Mouse (Mus musculus): ENCODE data around the gene Tma7.

Gene Tma7

DNA sequence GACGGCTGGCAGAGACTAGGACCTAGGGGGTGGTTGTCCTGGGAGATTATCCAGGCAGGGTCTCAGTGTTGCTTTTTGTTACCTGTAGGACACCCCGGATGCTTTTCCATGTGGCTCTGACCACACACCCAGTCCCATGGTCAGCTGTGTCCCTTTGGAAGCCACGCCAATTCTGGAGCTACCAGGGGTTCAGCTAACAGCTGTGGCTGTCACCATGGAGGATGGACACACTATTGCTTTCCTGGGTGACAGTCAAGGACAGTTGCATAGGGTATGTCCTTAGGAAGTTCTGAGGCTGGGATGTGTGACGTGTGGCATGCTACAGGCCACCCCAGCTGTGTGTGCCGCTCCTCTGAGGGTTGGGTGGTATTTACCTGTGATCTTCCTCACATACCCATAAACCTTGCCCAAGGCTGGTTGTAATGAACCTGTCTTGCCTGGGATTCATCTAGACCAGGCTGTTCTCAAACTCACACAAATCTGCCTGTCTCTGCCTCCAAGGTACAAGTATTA is 19.6 kb upstream of the Tma7 start:
- no peak for DNase-seq

DNA sequence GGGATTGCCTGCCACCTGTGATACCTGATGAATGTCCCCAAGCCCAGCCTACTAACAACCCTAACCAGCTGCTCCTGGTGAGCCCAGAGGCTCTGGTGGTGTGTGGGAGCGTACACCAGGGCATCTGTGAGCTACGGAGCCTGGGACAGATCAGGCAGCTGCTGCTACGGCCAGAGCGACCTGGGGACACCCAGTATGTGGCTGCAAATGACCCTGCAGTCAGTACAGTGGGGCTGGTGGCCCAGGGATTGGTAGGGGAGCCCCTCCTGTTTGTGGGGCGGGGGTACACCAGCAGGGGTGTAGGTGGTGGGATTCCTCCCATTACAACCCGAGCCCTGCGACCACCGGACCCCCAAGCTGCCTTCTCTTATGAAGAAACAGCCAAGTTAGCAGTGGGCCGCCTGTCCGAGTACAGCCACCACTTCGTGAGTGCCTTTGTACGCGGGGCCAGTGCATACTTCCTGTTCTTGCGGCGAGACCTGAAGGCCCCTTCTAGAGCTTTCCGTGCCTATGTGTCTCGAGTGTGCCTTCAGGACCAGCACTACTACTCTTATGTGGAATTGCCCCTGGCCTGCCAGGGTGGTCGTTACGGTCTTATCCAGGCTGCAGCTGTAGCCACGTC is 18.0 kb upstream of the Tma7 start:
- DNase-seq = no peak

DNA sequence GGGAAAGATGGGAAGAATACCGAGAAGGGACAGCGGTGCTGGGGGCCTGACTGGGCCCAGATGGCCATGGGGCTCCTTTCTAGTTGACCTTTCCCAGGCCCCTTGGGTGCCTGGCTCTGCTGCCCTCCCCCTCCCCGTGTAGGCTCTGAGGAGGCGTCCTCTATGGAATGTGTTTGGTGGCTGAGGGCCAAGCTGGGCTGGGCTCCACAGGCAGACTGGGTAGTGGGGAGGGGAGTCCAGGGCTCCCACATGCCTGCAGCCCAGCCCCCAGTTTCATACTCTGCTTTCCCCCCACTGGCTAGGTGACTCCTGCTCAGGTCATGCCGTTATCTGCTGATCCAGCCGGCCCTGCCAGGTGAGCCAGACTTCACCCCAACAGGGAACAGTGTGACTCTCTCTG is 16.6 kb upstream of the Tma7 start:
- DNase-seq = no peak

DNA sequence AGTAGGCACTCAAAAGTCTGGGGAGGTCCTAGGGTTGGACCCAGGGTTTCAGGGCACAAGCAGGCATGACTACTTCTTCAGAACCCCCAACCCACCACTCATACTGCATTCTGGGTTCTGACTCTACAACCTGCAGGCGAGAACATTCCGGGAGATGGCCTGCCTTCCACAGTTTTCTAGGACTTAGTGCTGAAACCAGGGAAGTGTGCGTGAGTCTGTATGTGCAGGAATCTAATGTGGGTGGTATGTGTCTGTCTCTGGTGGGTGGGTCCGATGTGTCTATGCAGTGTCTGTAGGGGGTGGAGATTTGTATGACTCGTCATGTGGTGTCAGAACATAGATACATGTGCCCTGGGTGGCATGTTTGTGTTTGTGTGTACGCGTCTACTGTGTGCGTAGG is 16.0 kb upstream of the Tma7 start:
- DNase-seq = no peak

DNA sequence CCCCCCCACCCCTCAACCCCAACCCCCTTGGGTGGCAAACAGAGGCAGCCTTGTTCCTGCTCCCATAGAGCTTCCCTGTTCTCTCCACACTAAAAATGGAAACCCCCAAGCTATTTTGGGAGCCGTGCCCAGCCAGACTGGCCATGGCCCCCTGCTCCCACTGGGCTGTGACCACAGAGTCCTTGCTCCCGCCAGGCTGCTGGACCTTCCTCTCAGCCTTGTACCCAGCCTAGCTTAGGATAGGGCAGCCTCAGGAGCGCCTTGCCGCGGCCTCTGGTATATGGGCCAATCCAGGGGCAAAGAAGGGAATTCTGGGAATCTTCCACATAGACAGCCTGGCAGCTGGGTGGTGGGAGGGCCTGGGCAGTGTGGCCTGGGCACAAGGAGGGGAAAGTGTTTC is 15.4 kb upstream of the Tma7 start:
- no peak for DNase-seq

DNA sequence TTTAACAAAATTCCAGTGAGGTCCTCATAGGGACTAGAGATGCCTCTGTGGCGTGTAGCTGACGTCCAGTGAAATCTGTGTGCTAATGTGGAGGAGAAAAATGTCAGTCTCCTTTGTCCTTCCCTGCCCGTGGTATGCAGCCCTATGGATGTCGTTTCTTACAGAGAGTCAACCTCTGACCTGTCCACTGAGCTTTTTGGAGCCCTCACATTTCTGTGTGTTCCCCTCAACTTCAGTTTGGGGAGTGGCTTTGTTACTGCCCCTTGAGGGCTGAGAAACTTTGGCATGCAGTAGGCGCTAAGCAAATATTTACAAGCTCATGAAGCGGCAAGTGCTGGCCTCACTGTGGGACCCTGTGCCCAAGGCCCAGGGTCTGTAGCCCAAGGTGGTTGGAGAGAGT is 14.9 kb upstream of the Tma7 start:
- no peak for DNase-seq

DNA sequence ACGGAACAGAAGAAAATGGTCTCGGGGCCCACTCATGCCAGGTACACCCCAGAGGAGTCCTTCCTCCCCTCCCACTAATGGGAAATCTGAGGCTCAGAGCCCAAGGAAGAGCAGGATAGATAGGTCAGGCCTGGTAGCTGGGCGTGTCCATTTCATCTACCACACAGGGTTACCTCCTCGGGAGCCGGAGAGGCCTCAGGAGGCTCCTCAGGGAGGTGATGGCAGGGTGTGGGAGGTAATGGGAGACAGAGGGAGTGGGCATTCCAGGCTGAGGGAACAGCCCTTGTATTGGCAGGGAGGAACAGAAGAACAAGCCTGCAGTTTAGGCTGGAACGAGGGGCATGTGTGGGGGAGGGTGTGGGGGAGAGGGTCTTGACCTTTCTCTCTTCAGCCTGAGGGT is 14.5 kb upstream of the Tma7 start:
- DNase-seq = no peak

DNA sequence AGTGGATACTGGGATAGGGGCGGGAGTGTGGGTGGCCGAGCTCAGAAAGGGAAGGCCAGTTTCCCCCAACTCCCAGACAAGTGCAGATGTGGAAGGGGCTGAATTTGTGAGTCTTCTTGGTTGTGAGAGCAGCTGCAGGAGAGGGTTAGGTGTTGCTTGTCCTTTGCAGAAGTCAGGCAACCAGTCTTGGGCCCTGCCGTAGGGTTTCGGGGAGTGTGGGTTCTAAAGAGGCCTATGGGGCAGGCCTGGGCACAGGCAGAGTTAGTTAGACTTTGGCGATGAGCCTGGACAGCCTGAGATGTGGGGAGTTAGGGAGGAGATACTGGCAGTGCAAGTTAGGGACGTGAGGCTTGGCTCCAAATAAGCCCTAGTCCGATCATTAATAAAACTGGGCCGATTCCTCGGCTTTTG is 13.9 kb upstream of the Tma7 start:
- no peak for DNase-seq

DNA sequence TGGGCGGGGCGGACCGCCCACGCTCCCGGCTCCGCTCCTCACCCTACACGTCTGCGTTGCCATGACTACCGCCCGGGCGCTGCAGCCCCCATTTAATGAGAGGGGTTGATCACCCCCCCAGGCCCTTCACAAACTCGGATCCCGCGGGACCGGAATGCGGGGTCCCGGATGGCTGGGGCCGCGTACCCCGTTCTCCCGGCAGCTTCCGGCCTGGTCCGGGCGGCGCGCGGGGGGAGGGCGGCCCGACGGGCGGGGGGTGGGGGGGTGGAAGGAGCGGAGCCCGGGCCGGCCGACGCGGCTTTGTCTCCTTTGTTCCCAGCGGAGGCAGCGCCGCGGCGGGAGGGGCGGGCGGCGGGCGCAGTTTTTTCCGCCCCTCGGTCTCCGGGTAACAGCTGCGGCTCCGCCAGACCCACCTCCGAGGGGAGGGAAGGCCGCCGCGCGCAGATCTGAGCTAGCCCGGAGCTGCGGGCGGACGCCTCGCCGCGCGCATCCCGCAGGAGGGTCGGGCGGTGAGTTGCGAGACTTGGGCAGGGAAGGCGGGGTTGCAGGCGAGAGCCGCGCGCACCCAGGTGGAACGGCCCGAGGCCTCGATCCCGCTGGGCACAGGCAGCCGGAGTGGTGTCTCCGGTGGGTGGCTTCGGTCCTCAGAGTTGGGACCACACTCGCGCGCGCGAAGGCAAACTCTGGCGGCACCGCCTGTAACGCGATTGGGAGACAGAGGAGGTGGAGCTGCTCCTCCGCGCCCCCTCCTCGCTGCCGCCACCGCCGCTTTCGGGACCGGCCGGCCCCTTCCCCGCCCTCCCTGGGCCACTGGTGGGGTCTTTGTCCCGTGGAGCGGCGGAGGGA is 13.0 kb upstream of the Tma7 start, which contains the start of gene Plxnb1:
Gene Plxnb1 (plus strand): TSS at position 253 of the 846 bp plus-strand sequence.
- peak; percentile 66 to 72 for DNase-seq

DNA sequence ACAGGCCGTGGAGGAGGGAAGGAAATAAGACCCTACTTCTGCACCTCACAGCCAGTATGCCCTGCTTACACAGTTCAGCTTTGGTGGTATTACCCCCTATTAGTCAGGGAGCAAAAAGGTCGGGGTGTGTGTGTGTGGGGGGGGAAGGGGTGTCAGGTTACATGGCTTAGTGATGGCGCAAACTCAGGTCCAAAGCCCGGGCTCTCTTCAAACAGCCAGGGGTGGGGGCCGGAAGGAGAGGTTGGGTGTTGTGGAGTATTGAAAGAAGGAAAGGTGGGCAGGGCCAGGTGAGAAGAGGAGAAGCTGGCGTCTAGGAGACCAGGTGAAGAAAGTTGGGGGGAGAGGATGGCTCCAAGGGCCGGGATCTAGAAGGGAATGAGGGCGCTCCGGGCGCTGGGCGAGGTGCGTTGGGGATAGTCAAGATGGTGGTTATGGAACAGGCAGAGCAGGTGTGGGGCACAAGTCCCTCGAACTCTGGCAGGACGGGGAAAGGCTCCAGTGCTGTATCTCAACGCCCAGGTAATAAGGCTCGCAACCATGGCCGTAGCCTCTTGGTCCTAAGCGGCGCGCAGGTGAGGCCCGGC is 12.3 kb upstream of the Tma7 start:
- no peak for DNase-seq

DNA sequence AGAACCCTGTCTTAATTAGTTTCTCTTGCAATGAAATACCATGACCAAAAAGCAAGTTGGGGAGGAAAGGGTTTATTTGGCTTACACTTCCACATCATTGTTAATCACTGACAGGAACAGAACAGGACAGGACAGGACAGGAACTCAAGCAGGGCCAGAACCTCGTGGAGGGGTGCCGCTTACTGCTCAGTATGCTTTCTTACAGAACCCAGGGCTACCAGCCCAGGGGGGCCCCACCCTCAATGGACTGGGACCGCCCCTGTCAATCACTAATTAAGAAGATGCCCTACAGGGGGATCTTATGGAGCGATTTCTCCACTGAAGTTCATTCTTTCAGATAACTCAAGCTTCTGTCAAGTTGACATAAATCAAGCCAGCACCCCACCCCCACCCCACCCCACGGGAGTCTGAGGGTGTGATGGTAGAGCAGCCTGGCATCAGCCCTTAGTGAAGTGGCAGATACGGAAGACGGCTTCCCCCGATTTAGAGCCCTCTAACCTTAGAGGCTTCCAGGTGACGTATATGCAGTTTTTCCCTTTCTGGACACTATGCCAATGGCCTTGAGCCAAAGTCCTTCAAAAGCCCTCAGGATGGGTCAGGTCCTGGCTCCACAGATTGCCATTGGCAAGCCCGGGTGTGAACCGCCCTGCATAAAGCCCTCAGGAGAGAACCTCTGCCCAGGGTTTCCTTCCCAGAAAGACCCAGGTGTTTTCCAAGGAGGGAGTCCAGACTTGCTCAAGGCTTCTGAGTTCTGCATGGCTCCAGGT is 11.6 kb upstream of the Tma7 start:
- no peak for DNase-seq

DNA sequence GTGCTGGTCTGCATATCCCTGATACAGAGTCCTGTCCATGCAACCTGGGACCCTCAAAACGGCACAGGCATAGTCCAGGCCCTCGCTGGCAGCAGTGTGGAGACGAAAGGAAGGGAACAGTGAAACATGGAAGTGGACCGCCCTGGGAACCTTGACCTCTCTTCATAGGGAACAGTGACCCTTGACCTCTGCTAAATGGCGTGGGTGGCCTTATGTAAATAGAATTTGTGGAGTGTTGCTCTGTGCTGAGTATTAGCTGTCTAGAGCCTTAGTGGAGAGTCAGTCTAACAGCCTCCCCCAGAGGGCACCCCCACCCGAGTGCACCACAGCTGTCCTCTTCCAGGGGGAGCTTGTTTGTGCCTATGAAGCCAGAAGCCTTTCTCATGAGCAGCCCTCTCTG is 10.4 kb upstream of the Tma7 start:
- DNase-seq = no peak

DNA sequence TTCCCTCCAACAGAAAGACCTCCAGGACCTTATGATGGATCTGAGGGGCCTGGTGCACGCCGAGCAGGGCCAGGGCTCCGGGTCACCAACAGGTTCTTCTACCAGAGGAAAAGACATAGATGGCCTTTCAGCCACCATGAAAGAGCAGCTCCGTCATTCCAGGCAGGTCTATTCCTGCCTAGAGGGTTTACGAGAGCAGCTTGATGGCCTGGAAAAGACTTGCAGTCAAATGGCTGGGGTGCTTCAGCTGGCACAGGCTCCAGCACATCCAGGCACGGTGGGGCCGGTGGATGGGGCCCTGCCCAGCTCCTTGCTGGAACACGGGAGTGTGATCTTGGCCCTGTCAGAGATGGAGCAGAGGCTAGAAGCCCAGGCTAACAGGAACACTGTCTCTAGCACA is 9.4 kb upstream of the Tma7 start:
- DNase-seq = no peak

DNA sequence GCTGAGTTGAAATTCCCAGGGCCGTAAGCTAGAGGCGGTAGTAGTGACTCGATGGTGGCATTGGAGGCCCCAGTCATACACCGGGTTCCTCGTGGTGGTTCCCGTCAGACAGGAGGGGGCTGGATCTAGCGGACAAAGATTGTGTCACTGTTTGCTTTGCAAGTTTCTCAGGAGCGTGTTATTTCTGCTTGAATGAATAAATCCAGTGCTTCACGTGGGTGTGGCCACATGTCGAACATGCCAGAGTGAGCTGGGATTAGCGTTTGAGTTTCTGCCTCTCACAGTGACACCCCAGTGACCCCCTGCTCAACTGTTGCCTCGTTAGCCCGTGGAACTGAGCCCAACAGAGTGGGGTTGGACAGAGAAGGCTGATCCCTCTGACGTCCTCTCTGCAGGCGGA is 8.1 kb upstream of the Tma7 start:
- no peak for DNase-seq

DNA sequence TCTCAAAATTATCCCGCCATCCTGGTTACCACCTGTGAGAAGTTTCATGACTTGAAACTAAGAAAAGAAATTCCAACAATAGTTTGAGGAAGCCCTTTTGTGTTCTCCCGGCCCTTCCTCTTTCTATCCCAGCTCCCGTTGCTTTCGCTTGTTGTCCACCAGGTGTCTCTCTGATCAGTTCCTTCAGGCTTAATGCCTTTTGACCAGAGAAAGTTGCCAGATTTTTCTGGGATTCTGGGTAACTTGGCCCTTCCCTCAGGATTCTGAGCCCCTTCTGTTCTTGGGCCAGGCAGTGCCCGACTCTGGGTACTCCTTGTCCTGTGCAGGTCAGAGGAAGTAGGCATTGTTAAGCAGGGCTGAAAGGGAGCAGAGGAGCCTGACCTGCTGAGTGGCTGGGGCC is 5.6 kb upstream of the Tma7 start:
- peak; percentile 27 for DNase-seq

DNA sequence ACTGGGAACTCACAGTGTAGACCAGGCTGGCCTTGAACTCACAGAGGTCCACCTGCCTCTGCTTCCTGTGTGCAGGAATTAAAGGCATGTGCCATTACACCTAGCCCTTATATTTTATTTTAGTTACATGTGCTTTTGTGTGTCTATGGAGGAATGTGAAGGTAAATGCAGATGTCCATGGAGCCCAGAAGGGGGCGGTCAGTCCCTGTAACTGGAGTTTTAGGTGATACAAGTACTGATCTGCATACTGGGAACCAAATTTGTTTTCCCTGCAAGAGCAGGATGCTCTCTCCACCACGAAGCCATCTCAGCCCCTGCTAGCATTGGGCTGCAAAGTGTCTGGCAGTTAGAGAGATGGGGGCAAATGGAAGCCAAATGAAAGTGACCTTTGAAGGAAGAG is 2.5 kb upstream of the Tma7 start:
- DNase-seq = no peak

DNA sequence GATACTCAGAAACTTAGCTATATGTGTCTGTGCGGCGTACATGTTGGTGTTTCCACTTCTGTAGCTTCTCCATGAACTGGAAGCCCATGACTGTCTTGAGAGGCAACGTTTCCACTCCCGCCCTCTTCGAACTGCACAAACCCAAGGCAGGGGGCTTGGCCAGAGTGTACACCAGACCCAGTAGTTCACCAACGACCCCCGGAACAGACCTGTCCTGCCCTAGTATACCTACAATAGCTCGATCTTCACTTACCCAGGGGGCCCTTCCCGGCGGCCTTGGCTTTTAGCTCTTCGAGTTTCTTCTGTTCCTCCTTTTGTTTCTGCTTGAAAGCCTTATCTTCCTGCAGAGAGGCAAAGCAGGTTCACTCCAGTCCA is 651 bp downstream of the Tma7 start:
- peak in 1 of 2 experiments; percentile 12 for DNase-seq

DNA sequence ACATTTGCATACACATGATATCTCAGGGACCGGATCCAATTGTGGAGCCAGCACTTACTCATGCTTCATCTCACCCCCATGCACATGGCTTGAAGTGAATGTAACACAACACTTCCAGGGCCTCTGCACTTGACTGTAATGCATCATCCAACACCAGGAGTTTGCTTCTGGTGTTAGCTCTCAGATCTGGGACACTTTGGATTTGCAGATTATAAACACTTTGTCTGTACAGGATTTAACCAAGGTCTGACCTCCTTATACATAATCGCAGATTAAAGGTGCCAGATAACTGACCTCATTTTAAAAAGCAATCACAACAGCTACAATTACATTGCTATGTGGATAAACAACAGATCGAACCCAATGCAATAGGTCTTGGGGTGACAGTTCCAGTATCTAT is 1.9 kb downstream of the Tma7 start:
- DNase-seq = no peak

DNA sequence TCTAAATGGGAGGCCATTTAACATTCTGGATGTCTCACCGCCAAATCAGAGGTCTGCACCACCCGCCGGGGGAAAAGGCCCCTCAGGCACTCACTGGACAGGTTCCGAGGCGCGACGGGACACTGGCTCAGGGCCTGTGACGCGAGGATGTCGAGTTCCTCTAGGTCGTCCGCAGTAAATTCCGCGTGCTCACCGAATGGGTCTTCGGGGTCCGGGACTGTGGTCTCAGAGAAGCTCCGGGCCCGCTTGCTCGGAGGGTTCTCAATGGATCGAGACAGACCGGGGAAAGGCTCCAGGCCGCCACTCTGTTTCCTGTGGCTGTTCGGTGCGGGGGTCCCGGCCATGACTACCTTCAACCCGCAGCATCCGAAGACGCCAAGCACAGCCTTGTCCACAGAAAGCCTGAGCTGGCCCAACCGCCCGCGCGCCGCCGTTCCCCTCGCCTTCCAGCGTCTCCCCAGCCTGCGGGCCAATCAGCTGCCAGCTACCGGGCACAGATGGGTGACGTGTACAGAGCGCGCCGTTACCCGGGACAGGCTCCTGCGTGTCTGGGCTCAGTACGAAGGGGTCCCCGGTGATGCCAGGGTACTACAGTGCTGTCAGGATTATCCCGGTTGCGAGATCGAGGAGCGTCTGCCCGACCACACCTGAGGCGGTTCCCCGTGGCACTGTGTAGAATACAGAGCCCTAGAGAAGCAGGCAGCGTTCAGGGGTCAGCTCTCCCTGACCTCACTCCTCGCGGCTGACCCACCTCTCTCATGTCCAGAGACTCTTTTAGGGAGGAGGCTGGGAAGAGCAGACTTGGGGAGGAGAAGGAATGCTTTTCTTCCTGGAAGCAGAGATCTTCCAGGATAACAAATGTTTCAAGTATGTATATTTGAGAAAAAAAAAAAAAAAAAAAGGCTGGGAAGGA is 8.5 kb downstream of the Tma7 start, which contains the start of gene Atrip:
Gene Atrip (minus strand): TSS at position 464 of the 913 bp plus-strand sequence.
- DNase-seq = peak; percentile 89 to 91

DNA sequence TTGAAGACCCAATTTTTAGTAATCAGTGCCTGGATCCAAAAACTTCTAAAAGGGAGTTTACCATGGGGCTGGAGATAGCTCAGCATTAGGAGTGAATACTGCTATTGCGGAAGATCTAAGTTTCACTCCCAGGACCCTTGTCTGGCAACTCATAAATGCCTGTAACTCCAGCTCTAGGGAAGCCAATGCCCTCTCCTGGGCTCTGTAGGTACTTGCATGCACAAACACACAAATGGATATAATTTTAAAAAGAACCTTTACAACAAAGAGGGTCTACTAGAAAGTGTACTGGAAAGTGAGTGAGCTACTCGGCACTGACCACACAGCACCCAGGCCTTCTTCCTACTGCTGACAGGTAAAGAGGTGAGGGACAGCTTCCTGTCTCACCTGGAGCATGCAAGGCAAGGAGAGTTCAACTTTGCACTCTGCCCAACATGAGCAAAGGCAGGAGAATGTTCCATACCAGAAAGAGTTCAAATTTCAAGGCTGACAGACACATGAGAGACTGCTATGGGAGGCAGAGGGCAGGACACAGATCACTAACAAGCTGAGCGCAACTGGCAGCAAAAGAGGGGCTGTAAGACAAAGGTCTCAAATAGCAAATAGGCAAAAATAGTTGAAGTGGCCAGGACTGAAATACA is 14.2 kb downstream of the Tma7 start:
- no peak for DNase-seq

DNA sequence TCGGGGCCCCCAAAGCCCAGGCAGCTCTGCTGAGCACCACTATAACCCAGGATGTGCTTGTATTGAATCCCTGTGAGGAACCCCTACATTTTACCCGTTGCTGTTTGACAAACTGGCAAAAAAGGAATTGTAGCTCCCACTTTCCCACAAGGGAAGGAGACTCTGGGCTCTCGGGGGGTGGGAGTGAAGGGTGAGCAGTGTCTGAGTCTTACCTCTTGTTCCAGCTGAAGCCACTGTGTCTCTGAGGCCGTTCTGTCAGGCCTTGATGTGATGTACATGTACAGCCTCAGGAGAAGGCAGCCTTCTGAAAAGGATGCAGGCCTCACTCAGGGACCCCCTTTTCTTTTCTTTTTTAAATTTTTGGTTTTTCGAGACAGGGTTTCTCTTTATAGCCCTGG is 21.5 kb downstream of the Tma7 start:
- DNase-seq = no peak
